Mouse (Mus musculus): ENCODE results near the gene Syne3. TPM values are rescaled to one million over a fixed set of nuclear protein-coding genes. Genes with fewer than 3 reads are reported as not detected.

Syne3 gene
- polyA plus RNA-seq, 1 experiment: 7.8 TPM

GRCm38 (mm10) chr12:105043081-105043480 lies 33.5 kb upstream of the Syne3 start:
- TF ChIP-seq POLR2A (IDR thresholded peaks at IDR 0.05; ENCODE audit: control insufficient read depth, low read depth, low read length): no peak
- no peak for TF ChIP-seq CTCF (IDR thresholded peaks at IDR 0.05; ENCODE audit: control insufficient read depth, insufficient read depth, insufficient replicate concordance, low read depth, low read length)
- H3K27ac ChIP-seq (ENCODE audit: control insufficient read depth, insufficient read depth, low read depth, low read length): no peak overlapping the region
- no peaks in the 10 kb centered on the region for H3K36me3 ChIP-seq (ENCODE audit: control insufficient read depth, insufficient read depth, low read length)
- H3K4me1 ChIP-seq (ENCODE audit: control insufficient read depth, insufficient read depth, low read length): peaks cover 7% of the 10 kb centered on the region
- H3K27me3 ChIP-seq (ENCODE audit: control insufficient read depth, insufficient read depth, low read length): no peaks in the 10 kb centered on the region
- H3K4me3 ChIP-seq (ENCODE audit: control insufficient read depth, low read depth, low read length): no peak overlapping the region

GRCm38 (mm10) chr12:105040950-105041349 lies 31.3 kb upstream of the Syne3 start:
- H3K27ac ChIP-seq (ENCODE audit: control insufficient read depth, insufficient read depth, low read depth, low read length): no peak overlapping the region
- no peak overlapping the region for H3K4me3 ChIP-seq (ENCODE audit: control insufficient read depth, low read depth, low read length)
- no peaks in the 10 kb centered on the region for H3K27me3 ChIP-seq (ENCODE audit: control insufficient read depth, insufficient read depth, low read length)
- TF ChIP-seq POLR2A (IDR thresholded peaks at IDR 0.05; ENCODE audit: control insufficient read depth, low read depth, low read length) (no peak), CTCF (IDR thresholded peaks at IDR 0.05; ENCODE audit: control insufficient read depth, insufficient read depth, insufficient replicate concordance, low read depth, low read length) (no peak)
- peaks cover 7% of the 10 kb centered on the region for H3K4me1 ChIP-seq (ENCODE audit: control insufficient read depth, insufficient read depth, low read length)
- H3K36me3 ChIP-seq (ENCODE audit: control insufficient read depth, insufficient read depth, low read length): no peaks in the 10 kb centered on the region

GRCm38 (mm10) chr12:105039578-105040289 lies 30.1 kb upstream of the Syne3 start:
- TF ChIP-seq POLR2A (IDR thresholded peaks at IDR 0.05; ENCODE audit: control insufficient read depth, low read depth, low read length) (no peak), CTCF (IDR thresholded peaks at IDR 0.05; ENCODE audit: control insufficient read depth, insufficient read depth, insufficient replicate concordance, low read depth, low read length) (no peak)
- Histone ChIP-seq H3K4me3 (ENCODE audit: control insufficient read depth, low read depth, low read length) (no peak overlapping the region), H3K27ac (ENCODE audit: control insufficient read depth, insufficient read depth, low read depth, low read length) (no peak overlapping the region), H3K36me3 (ENCODE audit: control insufficient read depth, insufficient read depth, low read length) (no peaks in the 10 kb centered on the region), H3K4me1 (ENCODE audit: control insufficient read depth, insufficient read depth, low read length) (peaks cover 7% of the 10 kb centered on the region), H3K27me3 (ENCODE audit: control insufficient read depth, insufficient read depth, low read length) (no peaks in the 10 kb centered on the region)

DNA sequence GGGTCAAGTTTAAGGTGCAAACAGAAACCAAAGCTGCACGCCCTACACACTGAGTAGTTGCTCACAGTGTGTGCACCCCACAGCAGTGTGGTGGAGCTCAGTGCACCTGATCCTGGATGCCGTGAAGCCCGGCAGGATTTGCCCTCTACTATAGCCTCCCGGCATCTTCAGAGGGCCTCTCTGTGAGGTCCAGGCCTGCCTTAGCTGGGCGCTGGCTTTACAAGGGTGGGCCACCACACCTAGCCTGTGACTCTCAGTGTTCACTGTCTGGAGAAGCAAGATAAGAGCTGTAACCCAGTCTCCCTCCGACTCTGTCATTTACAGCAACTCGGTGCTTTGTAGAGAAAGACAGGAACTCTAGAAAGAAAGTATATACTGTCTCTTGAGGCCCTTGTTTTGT lies 29.3 kb upstream of the Syne3 start:
- Histone ChIP-seq H3K27me3 (ENCODE audit: control insufficient read depth, insufficient read depth, low read length) (no peaks in the 10 kb centered on the region), H3K4me3 (ENCODE audit: control insufficient read depth, low read depth, low read length) (no peak overlapping the region), H3K4me1 (ENCODE audit: control insufficient read depth, insufficient read depth, low read length) (peaks cover 7% of the 10 kb centered on the region), H3K27ac (ENCODE audit: control insufficient read depth, insufficient read depth, low read depth, low read length) (no peak overlapping the region), H3K36me3 (ENCODE audit: control insufficient read depth, insufficient read depth, low read length) (no peaks in the 10 kb centered on the region)
- TF ChIP-seq CTCF (IDR thresholded peaks at IDR 0.05; ENCODE audit: control insufficient read depth, insufficient read depth, insufficient replicate concordance, low read depth, low read length) (no peak), POLR2A (IDR thresholded peaks at IDR 0.05; ENCODE audit: control insufficient read depth, low read depth, low read length) (no peak)

DNA sequence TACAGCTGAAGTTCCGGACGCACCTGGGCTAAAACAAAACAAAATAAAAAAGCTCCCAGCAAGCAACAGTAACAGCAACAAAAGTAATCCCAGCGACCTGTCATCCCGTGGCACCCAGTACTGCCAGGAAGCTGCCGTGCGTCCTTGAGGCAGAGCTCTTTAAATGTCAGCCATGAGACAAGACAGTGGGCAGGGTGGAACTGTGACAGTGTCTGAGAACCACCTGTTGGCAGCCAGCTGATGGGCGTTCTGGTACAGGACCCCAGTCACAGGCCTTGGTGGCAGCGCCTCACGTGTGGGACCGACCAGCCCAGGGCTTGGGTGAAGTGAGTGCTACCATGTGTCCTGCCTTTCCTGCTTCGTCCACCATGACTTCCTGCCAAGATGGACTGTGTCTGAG lies 28.6 kb upstream of the Syne3 start:
- H3K27ac ChIP-seq (ENCODE audit: control insufficient read depth, insufficient read depth, low read depth, low read length): no peak overlapping the region
- H3K4me3 ChIP-seq (ENCODE audit: control insufficient read depth, low read depth, low read length): no peak overlapping the region
- TF ChIP-seq CTCF (IDR thresholded peaks at IDR 0.05; ENCODE audit: control insufficient read depth, insufficient read depth, insufficient replicate concordance, low read depth, low read length) (no peak), POLR2A (IDR thresholded peaks at IDR 0.05; ENCODE audit: control insufficient read depth, low read depth, low read length) (no peak)
- peaks cover 11% of the 10 kb centered on the region for H3K4me1 ChIP-seq (ENCODE audit: control insufficient read depth, insufficient read depth, low read length)
- no peaks in the 10 kb centered on the region for H3K36me3 ChIP-seq (ENCODE audit: control insufficient read depth, insufficient read depth, low read length)
- H3K27me3 ChIP-seq (ENCODE audit: control insufficient read depth, insufficient read depth, low read length): no peaks in the 10 kb centered on the region

DNA sequence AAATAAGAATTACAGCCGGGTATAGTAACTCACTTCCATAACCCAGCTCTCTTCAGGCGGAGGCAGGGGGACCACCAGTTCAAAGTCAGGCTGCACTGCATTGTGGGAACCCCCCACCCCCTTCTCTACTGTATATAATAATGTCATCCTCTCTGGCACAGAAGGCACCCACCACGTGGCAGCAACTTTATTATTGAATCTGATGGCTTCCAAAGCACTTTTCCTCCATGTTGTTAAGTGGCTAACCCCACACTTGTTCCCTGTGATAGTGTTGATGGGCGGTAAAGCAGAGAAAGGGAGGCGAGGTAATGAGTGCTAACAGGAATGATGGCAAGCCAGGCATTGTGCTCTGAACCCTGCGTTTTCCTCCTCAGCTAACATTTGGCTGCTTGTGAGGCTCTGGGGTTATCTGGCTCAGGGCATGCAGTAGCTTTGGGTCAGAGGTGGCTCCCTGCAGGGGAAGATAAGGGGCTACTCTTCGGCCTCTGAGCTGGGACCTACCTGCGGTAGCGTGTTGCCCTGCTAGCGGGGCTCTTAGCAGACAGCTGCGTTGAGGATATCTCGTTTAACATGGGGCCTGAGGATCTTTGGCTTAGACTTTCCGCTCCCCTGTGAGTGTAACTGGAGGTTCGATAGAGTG lies 24.6 kb upstream of the Syne3 start:
- Histone ChIP-seq H3K27me3 (ENCODE audit: control insufficient read depth, insufficient read depth, low read length) (no peaks in the 10 kb centered on the region), H3K36me3 (ENCODE audit: control insufficient read depth, insufficient read depth, low read length) (no peaks in the 10 kb centered on the region), H3K4me3 (ENCODE audit: control insufficient read depth, low read depth, low read length) (no peak overlapping the region), H3K4me1 (ENCODE audit: control insufficient read depth, insufficient read depth, low read length) (peaks cover 13% of the 10 kb centered on the region), H3K27ac (ENCODE audit: control insufficient read depth, insufficient read depth, low read depth, low read length) (no peak overlapping the region)
- TF ChIP-seq CTCF (IDR thresholded peaks at IDR 0.05; ENCODE audit: control insufficient read depth, insufficient read depth, insufficient replicate concordance, low read depth, low read length) (no peak), POLR2A (IDR thresholded peaks at IDR 0.05; ENCODE audit: control insufficient read depth, low read depth, low read length) (no peak)

DNA sequence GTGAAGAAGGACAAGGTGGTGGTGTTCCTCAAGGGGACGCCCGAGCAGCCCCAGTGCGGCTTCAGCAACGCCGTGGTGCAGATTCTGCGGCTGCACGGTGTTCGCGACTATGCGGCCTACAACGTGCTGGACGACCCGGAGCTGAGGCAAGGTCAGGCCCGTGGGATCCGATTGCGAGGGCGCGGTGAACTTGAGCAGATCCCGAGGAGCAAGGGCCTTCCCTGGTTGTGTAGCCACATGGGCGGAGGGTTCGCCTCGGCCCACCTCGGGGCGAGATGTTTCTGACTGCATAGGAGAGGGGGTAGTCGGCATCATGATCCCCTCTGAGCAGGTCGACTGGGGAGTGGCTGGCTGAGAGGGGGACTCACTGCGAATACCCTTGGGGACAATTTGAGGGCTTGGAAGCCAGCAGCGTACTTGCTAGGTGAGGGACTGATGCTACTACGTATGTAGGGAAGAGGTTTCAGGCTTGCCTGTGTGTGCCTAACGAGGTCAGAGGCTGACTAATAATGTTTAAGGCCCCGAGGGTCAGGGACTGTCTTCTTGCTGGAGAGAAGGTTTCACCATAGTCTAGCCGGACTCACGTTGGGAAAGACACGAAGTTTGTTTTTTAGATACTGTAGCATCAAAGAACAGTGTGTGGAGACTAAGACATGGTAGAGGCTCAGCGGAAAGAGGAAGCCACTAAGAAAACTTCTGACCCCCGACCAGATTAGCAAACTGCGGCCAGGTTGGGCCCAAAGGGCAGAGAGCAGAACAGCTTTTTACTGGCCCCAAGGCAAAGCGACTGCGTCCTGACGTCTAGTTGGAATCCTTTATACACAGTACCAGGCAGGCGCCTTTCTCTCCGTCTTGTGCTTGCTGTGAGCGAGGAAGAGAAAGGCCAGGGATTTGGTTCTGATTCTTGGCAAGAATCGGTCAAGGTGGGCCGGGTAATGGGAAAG lies 23.5 kb upstream of the Syne3 start:
- Histone ChIP-seq H3K4me3 (ENCODE audit: control insufficient read depth, low read depth, low read length) (peak overlapping the region; percentile 92), H3K27ac (ENCODE audit: control insufficient read depth, insufficient read depth, low read depth, low read length) (peak overlapping the region; percentile 73), H3K36me3 (ENCODE audit: control insufficient read depth, insufficient read depth, low read length) (no peaks in the 10 kb centered on the region), H3K27me3 (ENCODE audit: control insufficient read depth, insufficient read depth, low read length) (no peaks in the 10 kb centered on the region), H3K4me1 (ENCODE audit: control insufficient read depth, insufficient read depth, low read length) (peaks cover 13% of the 10 kb centered on the region)
- TF ChIP-seq CTCF (IDR thresholded peaks at IDR 0.05; ENCODE audit: control insufficient read depth, insufficient read depth, insufficient replicate concordance, low read depth, low read length): no peak
- TF ChIP-seq POLR2A (IDR thresholded peaks at IDR 0.05; ENCODE audit: control insufficient read depth, low read depth, low read length): no peak
